Mouse (Mus musculus) forebrain, embryonic 14.5 days (tissue): ENCODE measurements at regions not wholly inside any gene's neighbourhood (a gene's known extent, or its start where the extent isn't known, plus 50 kb on each side); places are given as distances from the start of the nearest gene placed in this dataset.

Experiments used
- ATAC-seq: fragments of 200-750 bp; cut with Nextera tagmentation; 2 replicates; pipeline ENCODE4 v1.8.0; 2017; ENCODE audit warnings: mild to moderate bottlenecking, moderate library complexity
- DNase-seq: peaks from one replicate; pipeline ENCODE4 v3.0.0-alpha.2; 2015; ENCODE audit warnings: low spot score
- H3K27ac ChIP-seq: fragments of 300-500 bp; sonication (generic); 2 replicates; pipeline ENCODE4 v1.5.1; 2014; ENCODE audit warnings: low read depth, mild to moderate bottlenecking, control low read depth, low read length, moderate library complexity
- H3K27me3 ChIP-seq: fragments of 300-500 bp; sonication (generic); replicated peaks from 2 replicates; pipeline ENCODE4 v1.6.1; 2014; ENCODE audit warnings: low read length, control low read depth, mixed read lengths; ENCODE audit not compliant: control insufficient read depth, insufficient read depth
- H3K36me3 ChIP-seq: fragments of 300-500 bp; sonication (generic); 2 replicates; pipeline ENCODE4 v1.6.1; 2014; ENCODE audit warnings: low read length, control low read depth; ENCODE audit not compliant: control insufficient read depth, insufficient read depth
- H3K4me1 ChIP-seq: fragments of 300-500 bp; sonication (generic); 2 replicates; pipeline ENCODE4 v1.6.1; 2014; ENCODE audit warnings: antibody characterized with exemption, low read length, control low read depth; ENCODE audit not compliant: control insufficient read depth, insufficient read depth
- H3K4me2 ChIP-seq: fragments of 300-500 bp; sonication (generic); 2 replicates; pipeline ENCODE4 v1.6.1; 2014; ENCODE audit warnings: mild to moderate bottlenecking, control low read depth, low read length
- H3K4me3 ChIP-seq: fragments of 300-500 bp; sonication (generic); 2 replicates; pipeline ENCODE4 v1.5.1; 2014; ENCODE audit warnings: low read depth, low read length, control low read depth
- H3K9ac ChIP-seq: fragments of 300-500 bp; sonication (generic); 2 replicates; pipeline ENCODE4 v1.6.1; 2014; ENCODE audit warnings: mild to moderate bottlenecking, low read length, control low read depth, moderate library complexity
- H3K9me3 ChIP-seq: fragments of 300-500 bp; sonication (generic); replicated peaks from 2 replicates; pipeline ENCODE4 v1.6.1; 2016; ENCODE audit warnings: low read length, control low read depth, mixed read lengths; ENCODE audit not compliant: control insufficient read depth
- WGBS: fragments of 180-500 bp; shearing (Covaris S2); extraction: QIAGEN DNeasy Blood & Tissue Kit; methylation state at CpG from one replicate; pipeline ENCODE4 v1.1.7; 2014; 5-methylcytosine and 5-hydroxymethylcytosine counted together

DNA sequence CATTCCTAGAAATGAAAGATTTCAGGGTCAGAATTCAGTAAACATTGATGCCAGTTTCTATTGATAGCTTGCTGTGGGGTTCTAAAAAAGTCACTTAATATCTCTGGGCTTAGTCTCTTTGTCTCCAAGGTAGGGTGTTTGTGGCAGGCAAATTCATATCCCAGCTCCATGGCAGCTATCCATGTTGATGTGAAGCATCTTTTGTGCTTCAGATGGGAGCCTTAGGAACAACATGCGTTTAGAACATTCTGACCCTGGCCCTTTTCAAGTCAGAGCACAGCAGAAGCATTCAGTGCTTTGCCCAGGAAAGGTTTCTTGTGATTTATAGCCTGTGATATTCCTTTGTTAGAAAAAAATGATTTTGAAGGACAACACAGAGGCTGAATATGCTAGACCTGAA, 215.0 kb downstream of the Ppp4r2 start:
- ATAC-seq = 0 out of 2 replicates have a peak, but pooled peaks have one; percentile 7
- H3K9ac ChIP-seq = no peak overlapping the region
- no peak overlapping the region for H3K4me3 ChIP-seq
- H3K27me3 ChIP-seq = no peaks in the 10 kb centered on the region
- no peak overlapping the region for H3K4me2 ChIP-seq
- H3K27ac ChIP-seq = peak overlapping the region; percentile 35; the same call in 1 of the 2 replicates
- H3K9me3 ChIP-seq = no peaks in the 10 kb centered on the region
- WGBS = 74% methylated on average over 1 of the region's 1 CpGs
- H3K4me1 ChIP-seq = peaks cover 2% of the 10 kb centered on the region; the same call in 1 of the 2 replicates
- DNase-seq = no peak
- H3K36me3 ChIP-seq = no peaks in the 10 kb centered on the region

DNA sequence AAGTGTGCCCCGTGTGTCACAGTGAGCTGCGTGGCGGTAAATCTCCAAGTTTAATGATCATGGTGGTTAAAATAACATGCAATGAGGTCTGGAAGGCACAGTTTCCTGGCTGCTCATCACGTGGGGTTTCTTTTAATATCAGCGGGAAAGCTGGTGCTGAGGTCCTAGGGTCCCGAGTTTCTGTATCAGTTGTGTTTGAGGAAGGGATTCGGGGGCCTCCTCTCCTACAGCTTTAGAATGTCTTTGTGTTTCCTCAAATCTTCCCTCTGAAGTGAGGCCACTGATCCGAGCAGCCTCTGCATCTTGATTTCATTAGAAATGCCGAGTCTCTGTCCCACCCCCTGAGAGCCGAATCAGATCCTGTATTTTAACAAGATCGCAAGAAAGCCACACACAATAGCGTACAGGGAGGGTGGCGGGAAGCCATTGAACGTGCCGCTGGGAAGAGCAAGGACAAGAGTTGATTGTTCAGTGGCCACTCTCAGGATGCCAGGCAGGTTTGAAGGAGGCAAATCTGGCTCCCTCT, 215.5 kb downstream of the Ppp4r2 start:
- Histone ChIP-seq H3K4me1 (peaks cover 2% of the 10 kb centered on the region; the same call in 1 of the 2 replicates), H3K4me2 (0 out of 2 replicates have a peak overlapping the region, but pooled peaks have one; percentile 13), H3K9me3 (no peaks in the 10 kb centered on the region), H3K9ac (peak overlapping the region; percentile 10; the same call in 1 of the 2 replicates), H3K27me3 (no peaks in the 10 kb centered on the region), H3K4me3 (no peak overlapping the region), H3K36me3 (no peaks in the 10 kb centered on the region), H3K27ac (no peak overlapping the region; the same call in 1 of the 2 replicates)
- ATAC-seq (peak; percentile 79), DNase-seq (peak; percentile 65)
- WGBS = 26% methylated on average over 15 of the region's 15 CpGs

DNA sequence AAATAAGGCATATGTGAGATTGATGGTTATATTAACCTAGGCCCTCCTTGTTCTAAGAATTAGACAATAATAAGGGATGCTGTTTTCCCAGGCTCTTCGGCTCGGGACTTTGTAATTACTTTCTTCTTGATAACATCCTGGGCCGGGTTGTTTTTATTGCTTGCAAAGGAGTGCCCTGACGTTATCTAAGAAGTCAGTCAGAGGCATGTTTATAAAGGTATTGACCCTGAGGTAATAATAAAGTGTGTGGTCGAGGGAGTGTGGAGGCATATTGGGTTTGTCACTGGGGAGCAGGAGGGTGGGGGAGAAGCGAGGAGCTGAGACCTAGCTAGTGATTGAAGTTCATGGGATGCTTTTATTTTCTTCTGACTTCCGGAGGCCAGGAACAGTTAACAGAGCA, 221.5 kb downstream of the Ppp4r2 start:
- Histone ChIP-seq H3K36me3 (no peaks in the 10 kb centered on the region), H3K9ac (no peak overlapping the region), H3K27me3 (no peaks in the 10 kb centered on the region), H3K4me3 (no peak overlapping the region), H3K4me2 (no peak overlapping the region), H3K27ac (no peak overlapping the region), H3K9me3 (no peaks in the 10 kb centered on the region), H3K4me1 (no peaks in the 10 kb centered on the region)
- 86% methylated on average over 7 of the region's 7 CpGs for WGBS
- ATAC-seq (no peak), DNase-seq (no peak)

DNA sequence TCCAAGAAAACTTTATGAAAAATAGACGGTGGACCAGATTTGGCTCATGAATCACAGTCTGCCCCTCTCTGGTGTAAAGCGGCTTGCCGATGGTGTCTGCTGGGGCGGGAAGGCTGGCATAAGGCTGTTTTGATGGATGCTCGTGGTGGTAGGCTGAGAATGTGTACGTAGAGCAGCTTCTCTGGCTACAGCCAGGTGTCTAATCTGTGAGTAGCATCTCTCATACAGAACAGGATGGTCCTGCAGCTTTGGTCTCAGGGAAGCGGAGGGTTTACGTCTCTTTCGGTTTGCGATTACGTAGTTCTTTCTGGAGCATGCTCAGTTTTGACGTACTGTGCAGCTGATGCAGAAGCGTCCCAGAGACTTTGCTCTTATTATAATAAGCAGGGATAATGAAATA, 222.9 kb downstream of the Ppp4r2 start:
- H3K4me2 ChIP-seq = no peak overlapping the region
- WGBS = 90% methylated on average over 13 of the region's 13 CpGs
- no peak overlapping the region for H3K4me3 ChIP-seq
- ATAC-seq (no peak), DNase-seq (no peak)
- H3K27ac ChIP-seq = no peak overlapping the region
- no peaks in the 10 kb centered on the region for H3K9me3 ChIP-seq
- H3K9ac ChIP-seq = no peak overlapping the region
- no peaks in the 10 kb centered on the region for H3K4me1 ChIP-seq
- no peaks in the 10 kb centered on the region for H3K36me3 ChIP-seq
- H3K27me3 ChIP-seq = no peaks in the 10 kb centered on the region

DNA sequence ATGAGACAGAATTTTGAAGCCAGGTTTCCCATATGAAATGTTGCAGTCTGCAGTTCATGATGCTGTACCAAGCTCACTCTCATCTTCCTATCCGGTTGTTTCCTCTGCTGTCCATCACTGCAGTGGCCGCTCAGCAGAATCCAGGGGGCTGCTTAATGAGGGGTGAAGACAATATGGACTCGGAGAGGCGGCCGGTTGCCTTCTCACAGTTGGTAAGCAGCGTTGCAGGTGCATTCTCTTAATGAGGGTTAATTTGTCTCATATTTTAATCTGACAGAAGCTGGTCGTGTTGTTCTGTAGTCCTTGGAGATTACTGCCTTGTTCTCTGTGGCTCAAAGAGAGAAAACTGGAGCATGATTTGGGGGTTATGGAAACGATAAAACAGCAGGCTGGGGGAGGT, 225.6 kb downstream of the Ppp4r2 start:
- Histone ChIP-seq H3K27ac (no peak overlapping the region), H3K27me3 (no peaks in the 10 kb centered on the region), H3K9ac (no peak overlapping the region), H3K4me2 (no peak overlapping the region), H3K4me1 (no peaks in the 10 kb centered on the region), H3K9me3 (no peaks in the 10 kb centered on the region), H3K36me3 (no peaks in the 10 kb centered on the region), H3K4me3 (no peak overlapping the region)
- WGBS = 17% methylated on average over 8 of the region's 8 CpGs
- DNase-seq (peak; percentile 22), ATAC-seq (no peak)

DNA sequence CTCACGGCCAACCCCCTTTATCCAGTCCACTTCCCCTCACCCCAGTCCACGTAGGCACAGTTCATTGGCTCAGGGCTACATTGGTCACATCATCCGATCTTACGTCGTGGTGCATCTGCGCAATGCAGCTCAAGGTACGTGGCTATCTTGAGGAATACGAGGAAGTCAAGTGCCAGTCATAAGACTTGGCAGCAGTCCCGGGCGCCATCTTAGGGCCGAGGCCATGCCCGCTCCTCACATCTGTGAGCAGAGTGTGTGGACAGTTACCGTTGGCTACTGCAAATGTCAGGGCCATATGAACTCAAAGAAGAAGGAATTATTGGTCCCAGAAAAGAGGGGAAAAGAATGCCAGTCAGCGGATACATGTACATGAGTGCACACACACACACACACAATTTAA, 228.8 kb downstream of the Ppp4r2 start:
- Histone ChIP-seq H3K27me3 (no peaks in the 10 kb centered on the region), H3K27ac (no peak overlapping the region), H3K4me3 (no peak overlapping the region), H3K9me3 (no peaks in the 10 kb centered on the region), H3K4me1 (no peaks in the 10 kb centered on the region), H3K36me3 (no peaks in the 10 kb centered on the region), H3K4me2 (no peak overlapping the region), H3K9ac (no peak overlapping the region)
- 94% methylated on average over 14 of the region's 14 CpGs for WGBS
- ATAC-seq (no peak), DNase-seq (no peak)

DNA sequence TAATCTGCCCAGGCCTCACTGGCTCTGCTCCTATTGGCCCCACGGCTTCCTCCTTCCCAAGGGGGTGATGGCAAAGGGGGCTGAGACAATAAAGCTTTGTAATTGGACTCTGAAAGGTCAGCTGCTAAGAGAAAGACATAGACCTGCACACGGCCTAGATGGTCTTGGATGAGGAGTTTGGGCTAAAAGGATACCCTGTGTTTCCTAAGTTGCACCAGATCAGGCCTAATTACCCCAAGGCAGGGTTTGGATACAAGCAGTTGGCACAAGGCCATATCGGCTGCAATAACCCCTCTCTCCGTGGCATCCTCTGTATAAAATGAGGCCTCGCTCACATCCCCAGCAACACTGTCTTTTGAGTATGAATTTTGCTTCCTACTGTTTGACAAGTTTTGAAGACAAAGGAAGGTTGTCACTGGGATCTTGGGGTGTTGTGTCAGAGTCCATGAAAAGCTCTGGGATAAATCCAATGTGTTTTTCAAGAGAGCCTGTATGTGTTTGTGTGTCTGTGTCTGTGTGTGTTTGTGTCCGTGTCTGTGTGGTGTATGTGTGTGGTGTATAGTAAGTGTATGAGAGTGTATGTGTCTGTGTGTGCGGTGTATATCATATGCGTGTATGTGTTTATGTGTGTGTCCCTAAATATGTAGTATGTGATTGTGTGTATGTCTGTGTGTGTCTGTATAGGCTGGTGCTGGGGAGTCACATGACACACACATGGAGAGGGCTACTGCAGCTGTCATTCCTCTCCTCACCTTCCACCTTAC, 242.5 kb downstream of the Ppp4r2 start:
- Histone ChIP-seq H3K9me3 (no peaks in the 10 kb centered on the region), H3K4me3 (no peak overlapping the region), H3K27me3 (no peaks in the 10 kb centered on the region), H3K9ac (no peak overlapping the region), H3K36me3 (no peaks in the 10 kb centered on the region), H3K4me1 (no peaks in the 10 kb centered on the region), H3K27ac (no peak overlapping the region), H3K4me2 (no peak overlapping the region)
- ATAC-seq (peak; percentile 42; the same call in 1 of the 2 replicates), DNase-seq (peak; percentile 24)
- WGBS = 52% methylated on average over 8 of the region's 8 CpGs

DNA sequence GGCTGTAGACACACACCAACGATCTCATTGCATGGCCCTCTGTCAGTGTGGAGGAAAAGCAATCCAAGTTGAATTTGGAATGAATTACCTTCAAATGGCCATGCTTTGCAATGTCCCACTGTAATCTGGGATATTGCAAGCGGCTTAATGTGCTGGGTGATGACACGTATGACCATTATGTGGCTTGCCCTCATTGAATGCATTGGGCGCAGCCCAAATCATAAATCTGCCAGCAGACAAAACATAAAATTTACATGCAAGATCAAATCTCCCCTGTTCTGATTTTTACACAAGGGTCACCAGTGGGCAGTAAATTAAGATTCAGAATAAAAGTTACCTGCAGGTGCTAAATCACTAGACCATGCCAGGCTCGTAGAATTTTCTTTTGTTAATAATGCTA, 244.9 kb downstream of the Ppp4r2 start:
- no peaks in the 10 kb centered on the region for H3K9me3 ChIP-seq
- H3K27me3 ChIP-seq = no peaks in the 10 kb centered on the region
- ATAC-seq (no peak), DNase-seq (no peak)
- 90% methylated on average over 5 of the region's 5 CpGs for WGBS
- no peak overlapping the region for H3K4me2 ChIP-seq
- no peaks in the 10 kb centered on the region for H3K4me1 ChIP-seq
- no peaks in the 10 kb centered on the region for H3K36me3 ChIP-seq
- H3K4me3 ChIP-seq = no peak overlapping the region
- H3K9ac ChIP-seq = no peak overlapping the region
- no peak overlapping the region for H3K27ac ChIP-seq

DNA sequence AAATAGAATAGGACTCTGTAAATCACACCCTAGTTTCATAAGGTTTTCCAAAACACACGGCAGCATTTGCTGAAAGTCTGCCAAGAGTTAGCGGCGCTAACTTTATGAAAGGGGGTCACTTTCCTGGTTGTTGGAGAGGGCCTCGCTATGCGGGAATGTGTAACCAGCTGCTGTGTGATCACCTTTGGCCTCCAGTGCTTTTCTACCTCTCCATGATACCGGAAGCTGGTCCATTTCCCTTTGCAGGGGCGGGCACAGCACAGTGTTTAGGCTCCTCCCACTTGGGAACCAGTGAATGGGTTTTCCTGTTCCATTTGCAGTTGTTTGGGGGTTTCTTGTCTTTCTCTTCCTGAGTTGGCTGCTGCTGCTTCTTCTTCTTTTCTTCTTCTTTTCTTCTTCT, 250.3 kb downstream of the Ppp4r2 start:
- H3K4me2 ChIP-seq = no peak overlapping the region

More for the DNA sequence above, 250.3 kb downstream of the Ppp4r2 start:
- no peaks in the 10 kb centered on the region for H3K4me1 ChIP-seq
- H3K4me3 ChIP-seq = no peak overlapping the region
- no peaks in the 10 kb centered on the region for H3K27me3 ChIP-seq
- no peaks in the 10 kb centered on the region for H3K36me3 ChIP-seq
- ATAC-seq = no peak
- H3K9ac ChIP-seq = no peak overlapping the region
- no peaks in the 10 kb centered on the region for H3K9me3 ChIP-seq
- H3K27ac ChIP-seq = no peak overlapping the region
- peak; percentile 4 for DNase-seq
- WGBS = 72% methylated on average over 7 of the region's 7 CpGs
